ENCODE assay signal across 11 mouse cellular contexts in the genomic region with DNA sequence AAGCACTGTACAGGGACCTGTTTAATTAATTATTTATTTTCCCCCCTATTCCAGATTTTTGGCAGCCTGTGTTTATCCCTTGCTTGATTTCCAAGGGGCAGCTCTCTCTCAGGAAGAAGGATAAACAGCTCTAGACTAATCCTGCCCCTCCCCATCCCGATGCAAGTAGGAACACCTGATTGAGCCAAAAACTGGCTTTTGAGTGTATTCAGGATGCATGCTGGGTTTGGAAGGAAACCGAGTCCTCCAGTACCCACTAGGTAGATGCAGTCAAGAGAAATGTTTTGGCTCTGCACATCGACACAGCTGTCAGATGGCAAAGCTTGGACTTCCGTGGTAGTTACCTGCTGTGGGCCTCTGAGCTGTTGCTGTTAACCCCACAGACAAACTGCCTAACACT. TPM values are rescaled to one million over a fixed set of nuclear protein-coding genes. Genes with fewer than 3 reads are reported as not detected.
DNase-seq lines count a peak whose midpoint lies in the region; ATAC-seq and TF ChIP-seq lines count a peak whose summit lies in the region.
"Had no signal": no experiment of that assay in that cellular context is flagged by ENCODE, and none has a peak within 500 bp of the region (broad histone marks: within the 10 kb centered on the region; RNA-seq: fewer than 3 reads in every experiment).

No protein-coding gene starts in this region.

- in situ Hi-C loops in CH12.LX (cut with MboI; ENCODE audit: low pct_ligation_motif_present, low pct_unique_long_range_greater_than_20kb, low sequenced_read_pairs) = no loop called here

- no peak for TF ChIP-seq EP300 in CH12.LX (IDR thresholded peaks at IDR 0.05; ENCODE audit: low read length)

- no peak overlapping the region for H3K9ac ChIP-seq in heart, embryonic 11.5 days (ENCODE audit: low read depth, low read length)
- H3K9ac ChIP-seq in CH12.LX (ENCODE audit: insufficient read depth, low read depth) = peak overlapping the region; percentile 90
- H3K9ac ChIP-seq in forebrain, embryonic 12.5 days = peak overlapping the region; percentile 17
- H3K9ac ChIP-seq in liver, embryonic 16.5 days (ENCODE audit: low read depth, low read length) = no peak overlapping the region
- H3K9ac ChIP-seq: stomach, embryonic 15.5 days had no signal

- H3K4me2 ChIP-seq in heart, embryonic 11.5 days = peak overlapping the region; percentile 96
- H3K4me2 ChIP-seq in CH12.LX (ENCODE audit: insufficient read depth, low read depth, poor library complexity, severe bottlenecking) = peak overlapping the region; percentile 91
- peak overlapping the region; percentile 87 for H3K4me2 ChIP-seq in forebrain, embryonic 12.5 days
- peak overlapping the region; percentile 93; the same call in 1 of the 2 replicates for H3K4me2 ChIP-seq in liver, embryonic 16.5 days (ENCODE audit: low read depth, low read length)

- intact Hi-C loops in heart, postnatal 36 days (cut with DNase I) = loop anchor here (5.0 kb wide), 1 partner anchor 244 kb away; no protein-coding TSS in a partner anchor

- no peak for DNase-seq in heart, postnatal 36 days
- no peak for DNase-seq in CH12.LX (ENCODE audit: extremely low read depth)
- no peak for DNase-seq in testis, postnatal 10 days (ENCODE audit: low spot score)
- DNase-seq in thymus, postnatal 4 days = no peak
- DNase-seq: cerebellum, adult 18-20 months; kidney, adult 9 months had no signal

- no peak for ATAC-seq in heart, embryonic 11.5 days (replicated peaks; ENCODE audit: insufficient number of reproducible peaks, low FRiP score, low TSS enrichment)
- ATAC-seq in forebrain, embryonic 12.5 days (ENCODE audit: low FRiP score) = no peak
- ATAC-seq in liver, embryonic 16.5 days (ENCODE audit: low read depth) = no peak
- ATAC-seq in granulocyte monocyte progenitor cell, adult 5-6 weeks (replicated peaks; ENCODE audit: poor library complexity, severe bottlenecking) = no peak

- H3K9me3 ChIP-seq in heart, embryonic 11.5 days (replicated peaks; ENCODE audit: control insufficient read depth, low read length) = no peaks in the 10 kb centered on the region
- H3K9me3 ChIP-seq in CH12.LX (replicated peaks; ENCODE audit: low read length) = no peaks in the 10 kb centered on the region
- H3K9me3 ChIP-seq in forebrain, embryonic 12.5 days = no peaks in the 10 kb centered on the region
- no peaks in the 10 kb centered on the region for H3K9me3 ChIP-seq in liver, embryonic 16.5 days (replicated peaks; ENCODE audit: control insufficient read depth, low read length)
- H3K9me3 ChIP-seq: stomach, embryonic 15.5 days had no signal

- dilution Hi-C loops in CH12.LX (cut with MboI; ENCODE audit: extremely low pct_ligation_motif_present, extremely low pct_unique_long_range_greater_than_20kb, low sequenced_read_pairs) = no loop called here

- no peak for TF ChIP-seq CTCF in CH12.LX (conservative IDR thresholded peaks at IDR 0.05 in 1 of 2, IDR thresholded peaks at IDR 0.05 in 1 of 2; ENCODE audit: low read depth in 2 of 2, low read length in 2 of 2)

- peaks cover 41% of the 10 kb centered on the region for H3K27me3 ChIP-seq in heart, embryonic 11.5 days (ENCODE audit: control insufficient read depth, insufficient read depth, low read length)
- no peaks in the 10 kb centered on the region for H3K27me3 ChIP-seq in CH12.LX (replicated peaks)
- peaks cover 25% of the 10 kb centered on the region for H3K27me3 ChIP-seq in forebrain, embryonic 12.5 days
- peaks cover 58% of the 10 kb centered on the region for H3K27me3 ChIP-seq in liver, embryonic 16.5 days (ENCODE audit: control insufficient read depth, insufficient read depth, low read depth, low read length)

- no peak overlapping the region for H3K27ac ChIP-seq in heart, embryonic 11.5 days (ENCODE audit: low read depth, low read length)
- H3K27ac ChIP-seq in CH12.LX (ENCODE audit: insufficient read depth, low read depth) = no peak overlapping the region
- no peak overlapping the region for H3K27ac ChIP-seq in forebrain, embryonic 12.5 days
- no peak overlapping the region for H3K27ac ChIP-seq in liver, embryonic 16.5 days (ENCODE audit: low read length)
- H3K27ac ChIP-seq: stomach, embryonic 15.5 days had no signal

- H3K79me2 ChIP-seq in CH12.LX (replicated peaks; ENCODE audit: control insufficient read depth, extremely low read depth, insufficient read depth, poor library complexity, severe bottlenecking) = peaks cover 59% of the 10 kb centered on the region

- no peaks in the 10 kb centered on the region for H3K36me3 ChIP-seq in heart, embryonic 11.5 days (ENCODE audit: control insufficient read depth, insufficient read depth, low read length)
- H3K36me3 ChIP-seq in CH12.LX (replicated peaks in 1 of 2; ENCODE audit: control insufficient read depth in 1 of 2, insufficient read depth in 1 of 2, low read length in 1 of 2) = peaks cover 7 to 26% of the 10 kb centered on the region in 2 experiments
- no peaks in the 10 kb centered on the region for H3K36me3 ChIP-seq in forebrain, embryonic 12.5 days (replicated peaks)
- H3K36me3 ChIP-seq in liver, embryonic 16.5 days (ENCODE audit: control insufficient read depth, insufficient read depth) = no peaks in the 10 kb centered on the region
- H3K36me3 ChIP-seq: stomach, embryonic 15.5 days had no signal

- no peak for TF ChIP-seq RAD21 in CH12.LX (IDR thresholded peaks at IDR 0.05; ENCODE audit: low read depth, low read length)

- H3K4me3 ChIP-seq in heart, embryonic 11.5 days (ENCODE audit: low read depth, low read length) = peak overlapping the region; percentile 17; the same call in 1 of the 2 replicates
- peak overlapping the region; percentile 65 to 85 (median 82) for H3K4me3 ChIP-seq in CH12.LX (replicated peaks in 1 of 3; ENCODE audit: low read depth in 2 of 3, low read length in 2 of 3, poor library complexity in 1 of 3)
- peak overlapping the region; percentile 78 for H3K4me3 ChIP-seq in forebrain, embryonic 12.5 days (replicated peaks)
- H3K4me3 ChIP-seq in liver, embryonic 16.5 days (ENCODE audit: low read depth, low read length) = no peak overlapping the region
- H3K4me3 ChIP-seq: stomach, embryonic 15.5 days had no signal

- 18% methylated on average over 4 of the region's 4 CpGs for WGBS in heart, embryonic 11.5 days (ENCODE audit: insufficient replicate concordance)
- 4% methylated on average over 4 of the region's 4 CpGs for WGBS in forebrain, embryonic 12.5 days
- 27% methylated on average over 4 of the region's 4 CpGs for WGBS in liver, embryonic 16.5 days (ENCODE audit: insufficient replicate concordance)

- peaks cover 11% of the 10 kb centered on the region for H3K4me1 ChIP-seq in heart, embryonic 11.5 days (ENCODE audit: control insufficient read depth, insufficient read depth, low read length)
- peaks cover 10 to 29% of the 10 kb centered on the region in 2 experiments; a peak in 3 of 4 replicates for H3K4me1 ChIP-seq in CH12.LX (ENCODE audit: control insufficient read depth in 1 of 2, insufficient read depth in 2 of 2)
- H3K4me1 ChIP-seq in forebrain, embryonic 12.5 days = peaks cover 52% of the 10 kb centered on the region
- H3K4me1 ChIP-seq in liver, embryonic 16.5 days (ENCODE audit: control insufficient read depth, low read depth, low read length) = peaks cover 53% of the 10 kb centered on the region

- TF ChIP-seq POLR2A in CH12.LX (IDR thresholded peaks at IDR 0.05; ENCODE audit: low read depth, low read length) = no peak

TF ChIP-seq in CH12.LX, 34 proteins besides CTCF, POLR2A, EP300 and RAD21:
- TF ChIP-seq POLR2AphosphoS2 (IDR thresholded peaks at IDR 0.05; ENCODE audit: low read depth, low read length) (no peak), JUN (IDR thresholded peaks at IDR 0.05; ENCODE audit: insufficient read depth, low read depth, low read length) (no peak), MAFK (IDR thresholded peaks at IDR 0.05; ENCODE audit: insufficient replicate concordance, low read length) (no peak), SIN3A (IDR thresholded peaks at IDR 0.05; ENCODE audit: low read length) (no peak), IRF4 (IDR thresholded peaks at IDR 0.05; ENCODE audit: low read depth, low read length) (no peak), RCOR1 (conservative IDR thresholded peaks at IDR 0.05; ENCODE audit: low read depth, low read length) (no peak)
TF ChIP-seq in CH12.LX: peak in this region for 0.

RNA-seq across cellular contexts. Expression of gene Plxnc1, which starts 3.1 kb away (rescaled TPM):
- 6.7 and 7.1 TPM in 2 replicates for polyA plus RNA-seq in heart, embryonic 11.5 days (2014; fragmentation: Nextera tagmentation; extraction: Ambion mirVana)
- 1 to 10 TPM; 2.0 to 3.0 TPM for total RNA-seq in heart, postnatal 36 days (2021)
- total RNA-seq in CH12.LX (2012; rRNA removed) (33.0 and 38.4 TPM in 2 replicates), CH12.LX (2014; rRNA removed) (31.2 and 34.4 TPM in 2 replicates)
- polyA plus RNA-seq in CH12.LX (2012; ENCODE audit: insufficient read length, low read depth) = 26.6 and 27.6 TPM in 2 replicates
- 7.3 and 8.8 TPM in 2 replicates for polyA plus RNA-seq in forebrain, embryonic 12.5 days (2016; fragmentation: Nextera tagmentation; extraction: Ambion mirVana)
- polyA plus RNA-seq in liver, embryonic 16.5 days (2015; fragmentation: Nextera tagmentation; extraction: Ambion mirVana) = 1.5 TPM in 2 replicates
- total RNA-seq in granulocyte monocyte progenitor cell, adult 5-6 weeks (2014; fragmentation: Nextera tagmentation) = 13.4 and 16.7 TPM in 2 replicates
- 9.9 and 14.1 TPM in 2 replicates for total RNA-seq in granulocyte monocyte progenitor cell, adult 5-6 weeks (2017)

Comparison
In these comparisons a context has a peak if more than half of its experiments do, and no peak if none do; other contexts are left out.
1. H3K9ac ChIP-seq: peak in CH12.LX (single experiment) and forebrain, embryonic 12.5 days (single experiment); none in heart, embryonic 11.5 days (single experiment) and liver, embryonic 16.5 days (single experiment).
2. Peak in every context shown above with its lines, with median percentiles within 50 percentile points of each other: H3K4me2 ChIP-seq.